Mouse (Mus musculus): ENCODE data around the gene Mark2. TPM values are rescaled to one million over a fixed set of nuclear protein-coding genes. Genes with fewer than 3 reads are reported as not detected.

Mark2 gene
- polyA plus RNA-seq, 1 experiment from 2014 or later, result 47.4 TPM

GRCm38 (mm10) chr19:7304801-7305200, 36.9 kb downstream of the Mark2 start:
- no peak for ATAC-seq (ENCODE audit: low FRiP score)

GRCm38 (mm10) chr19:7303796-7304195, 37.9 kb downstream of the Mark2 start:
- 79% methylated on average over 6 of the region's 6 CpGs for WGBS
- H3K36me3 ChIP-seq (ENCODE audit: control insufficient read depth, insufficient read depth, low read length), result no peaks in the 10 kb centered on the region
- H3K4me3 ChIP-seq (ENCODE audit: low read depth, low read length), result no peak overlapping the region
- DNase-seq (ENCODE audit: low spot score) (no peak), ATAC-seq (ENCODE audit: low FRiP score) (no peak)
- peaks cover 5% of the 10 kb centered on the region; the same call in 1 of the 2 replicates for H3K4me1 ChIP-seq (replicated peaks; ENCODE audit: control insufficient read depth, insufficient read depth, low read length)
- no peaks in the 10 kb centered on the region for H3K27me3 ChIP-seq (ENCODE audit: control insufficient read depth, insufficient read depth, low read length)
- no peaks in the 10 kb centered on the region for H3K9me3 ChIP-seq (ENCODE audit: control insufficient read depth, low read length)
- H3K9ac ChIP-seq (ENCODE audit: low read depth, low read length), result no peak overlapping the region
- H3K4me2 ChIP-seq (replicated peaks; ENCODE audit: low read depth, low read length), result no peak overlapping the region
- H3K27ac ChIP-seq (ENCODE audit: low read depth, low read length), result no peak overlapping the region

More at GRCm38 (mm10) chr19:7304801-7305200, 36.9 kb downstream of the Mark2 start:
- no peak for DNase-seq (ENCODE audit: low spot score)
- H3K4me3 ChIP-seq (ENCODE audit: low read depth, low read length), result no peak overlapping the region
- peaks cover 5% of the 10 kb centered on the region; the same call in 1 of the 2 replicates for H3K4me1 ChIP-seq (replicated peaks; ENCODE audit: control insufficient read depth, insufficient read depth, low read length)
- H3K27ac ChIP-seq (ENCODE audit: low read depth, low read length), result no peak overlapping the region
- H3K9ac ChIP-seq (ENCODE audit: low read depth, low read length), result no peak overlapping the region
- H3K36me3 ChIP-seq (ENCODE audit: control insufficient read depth, insufficient read depth, low read length), result no peaks in the 10 kb centered on the region
- no peaks in the 10 kb centered on the region for H3K9me3 ChIP-seq (ENCODE audit: control insufficient read depth, low read length)
- H3K4me2 ChIP-seq (replicated peaks; ENCODE audit: low read depth, low read length), result no peak overlapping the region
- H3K27me3 ChIP-seq (ENCODE audit: control insufficient read depth, insufficient read depth, low read length), result no peaks in the 10 kb centered on the region
- WGBS, result 88% methylated on average over 2 of the region's 2 CpGs

- WGBS, result 77% methylated on average over 1 of the region's 1 CpGs
These were observed 39.2 kb downstream of the Mark2 start for GRCm38 (mm10) chr19:7302493-7302797.

GRCm38 (mm10) chr19:7301647-7302492, 39.8 kb downstream of the Mark2 start:
- no peak overlapping the region for H3K4me2 ChIP-seq (replicated peaks; ENCODE audit: low read depth, low read length)
- no peak overlapping the region for H3K27ac ChIP-seq (ENCODE audit: low read depth, low read length)
- WGBS, result 90% methylated on average over 7 of the region's 7 CpGs
- H3K4me3 ChIP-seq (ENCODE audit: low read depth, low read length), result no peak overlapping the region
- no peaks in the 10 kb centered on the region for H3K36me3 ChIP-seq (ENCODE audit: control insufficient read depth, insufficient read depth, low read length)
- no peak for DNase-seq (ENCODE audit: low spot score)
- no peak overlapping the region for H3K9ac ChIP-seq (ENCODE audit: low read depth, low read length)
- H3K27me3 ChIP-seq (ENCODE audit: control insufficient read depth, insufficient read depth, low read length), result no peaks in the 10 kb centered on the region
- H3K9me3 ChIP-seq (ENCODE audit: control insufficient read depth, low read length), result no peaks in the 10 kb centered on the region
- H3K4me1 ChIP-seq (replicated peaks; ENCODE audit: control insufficient read depth, insufficient read depth, low read length), result no peaks in the 10 kb centered on the region
- no peak for ATAC-seq (ENCODE audit: low FRiP score)

More at GRCm38 (mm10) chr19:7302493-7302797, 39.2 kb downstream of the Mark2 start:
- no peak overlapping the region for H3K9ac ChIP-seq (ENCODE audit: low read depth, low read length)
- H3K36me3 ChIP-seq (ENCODE audit: control insufficient read depth, insufficient read depth, low read length), result no peaks in the 10 kb centered on the region
- no peaks in the 10 kb centered on the region for H3K9me3 ChIP-seq (ENCODE audit: control insufficient read depth, low read length)
- no peaks in the 10 kb centered on the region for H3K4me1 ChIP-seq (replicated peaks; ENCODE audit: control insufficient read depth, insufficient read depth, low read length)
- no peak overlapping the region for H3K4me2 ChIP-seq (replicated peaks; ENCODE audit: low read depth, low read length)
- no peaks in the 10 kb centered on the region for H3K27me3 ChIP-seq (ENCODE audit: control insufficient read depth, insufficient read depth, low read length)
- DNase-seq (ENCODE audit: low spot score) (no peak), ATAC-seq (ENCODE audit: low FRiP score) (no peak)
- no peak overlapping the region for H3K27ac ChIP-seq (ENCODE audit: low read depth, low read length)
- H3K4me3 ChIP-seq (ENCODE audit: low read depth, low read length), result no peak overlapping the region

- Histone ChIP-seq H3K36me3 (ENCODE audit: control insufficient read depth, insufficient read depth, low read length) (no peaks in the 10 kb centered on the region), H3K27me3 (ENCODE audit: control insufficient read depth, insufficient read depth, low read length) (no peaks in the 10 kb centered on the region), H3K27ac (ENCODE audit: low read depth, low read length) (no peak overlapping the region), H3K4me3 (ENCODE audit: low read depth, low read length) (no peak overlapping the region), H3K9ac (ENCODE audit: low read depth, low read length) (no peak overlapping the region), H3K9me3 (ENCODE audit: control insufficient read depth, low read length) (no peaks in the 10 kb centered on the region), H3K4me1 (replicated peaks; ENCODE audit: control insufficient read depth, insufficient read depth, low read length) (no peaks in the 10 kb centered on the region), H3K4me2 (replicated peaks; ENCODE audit: low read depth, low read length) (no peak overlapping the region)
- DNase-seq (ENCODE audit: low spot score), result no peak
- WGBS, result 97% methylated on average over 1 of the region's 1 CpGs
- ATAC-seq (ENCODE audit: low FRiP score), result no peak
These were observed 41.6 kb downstream of the Mark2 start for GRCm38 (mm10) chr19:7300078-7300477.

GRCm38 (mm10) chr19:7299052-7299451, 42.6 kb downstream of the Mark2 start:
- H3K4me1 ChIP-seq (replicated peaks; ENCODE audit: control insufficient read depth, insufficient read depth, low read length), result no peaks in the 10 kb centered on the region
- no peak overlapping the region for H3K27ac ChIP-seq (ENCODE audit: low read depth, low read length)
- no peak for ATAC-seq (ENCODE audit: low FRiP score)
- no peaks in the 10 kb centered on the region for H3K9me3 ChIP-seq (ENCODE audit: control insufficient read depth, low read length)
- no peaks in the 10 kb centered on the region for H3K36me3 ChIP-seq (ENCODE audit: control insufficient read depth, insufficient read depth, low read length)
- H3K4me3 ChIP-seq (ENCODE audit: low read depth, low read length), result no peak overlapping the region
- H3K27me3 ChIP-seq (ENCODE audit: control insufficient read depth, insufficient read depth, low read length), result no peaks in the 10 kb centered on the region
- H3K9ac ChIP-seq (ENCODE audit: low read depth, low read length), result no peak overlapping the region
- no peak for DNase-seq (ENCODE audit: low spot score)
- H3K4me2 ChIP-seq (replicated peaks; ENCODE audit: low read depth, low read length), result no peak overlapping the region

- no peak overlapping the region for H3K9ac ChIP-seq (ENCODE audit: low read depth, low read length)
- no peaks in the 10 kb centered on the region for H3K4me1 ChIP-seq (replicated peaks; ENCODE audit: control insufficient read depth, insufficient read depth, low read length)
- 84% methylated on average over 4 of the region's 4 CpGs for WGBS
- ATAC-seq (ENCODE audit: low FRiP score) (no peak), DNase-seq (ENCODE audit: low spot score) (no peak)
- H3K4me3 ChIP-seq (ENCODE audit: low read depth, low read length), result no peak overlapping the region
- no peak overlapping the region for H3K27ac ChIP-seq (ENCODE audit: low read depth, low read length)
- no peaks in the 10 kb centered on the region for H3K36me3 ChIP-seq (ENCODE audit: control insufficient read depth, insufficient read depth, low read length)
- no peaks in the 10 kb centered on the region for H3K27me3 ChIP-seq (ENCODE audit: control insufficient read depth, insufficient read depth, low read length)
- no peak overlapping the region for H3K4me2 ChIP-seq (replicated peaks; ENCODE audit: low read depth, low read length)
- no peaks in the 10 kb centered on the region for H3K9me3 ChIP-seq (ENCODE audit: control insufficient read depth, low read length)
These were observed 45.7 kb downstream of the Mark2 start for GRCm38 (mm10) chr19:7295959-7296358.

- Histone ChIP-seq H3K4me3 (ENCODE audit: low read depth, low read length) (no peak overlapping the region), H3K4me2 (replicated peaks; ENCODE audit: low read depth, low read length) (no peak overlapping the region), H3K36me3 (ENCODE audit: control insufficient read depth, insufficient read depth, low read length) (peaks cover 2% of the 10 kb centered on the region; the same call in 1 of the 2 replicates), H3K4me1 (replicated peaks; ENCODE audit: control insufficient read depth, insufficient read depth, low read length) (no peaks in the 10 kb centered on the region), H3K27ac (ENCODE audit: low read depth, low read length) (no peak overlapping the region), H3K9me3 (ENCODE audit: control insufficient read depth, low read length) (no peaks in the 10 kb centered on the region), H3K27me3 (ENCODE audit: control insufficient read depth, insufficient read depth, low read length) (no peaks in the 10 kb centered on the region), H3K9ac (ENCODE audit: low read depth, low read length) (no peak overlapping the region)
- 72% methylated on average over 15 of the region's 15 CpGs for WGBS
- ATAC-seq (ENCODE audit: low FRiP score) (no peak), DNase-seq (ENCODE audit: low spot score) (no peak)
These were observed 46.5 kb downstream of the Mark2 start for GRCm38 (mm10) chr19:7295071-7295658.
